Mouse (Mus musculus) embryonic facial prominence, embryonic 15.5 days (tissue): ENCODE measurements around the gene Josd2. TPM values are rescaled to one million over a fixed set of nuclear protein-coding genes. Genes with fewer than 3 reads are reported as not detected.

Source experiments
- ATAC-seq: fragments of 200-750 bp; cut with Nextera tagmentation; 2 replicates; pipeline ENCODE4 v1.8.0; 2017; ENCODE audit warnings: low read depth, moderate TSS enrichment; ENCODE audit not compliant: insufficient number of reproducible peaks, low FRiP score, low TSS enrichment
- H3K27ac ChIP-seq: fragments of 300-500 bp; sonication (generic); replicated peaks from 2 replicates; pipeline ENCODE4 v1.5.1; 2015; ENCODE audit warnings: mild to moderate bottlenecking, inconsistent platforms
- H3K27me3 ChIP-seq: fragments of 300-500 bp; sonication (generic); 2 replicates; pipeline ENCODE4 v1.6.1; 2015; ENCODE audit warnings: inconsistent platforms
- H3K36me3 ChIP-seq: fragments of 300-500 bp; sonication (generic); 2 replicates; pipeline ENCODE4 v1.6.1; 2015; ENCODE audit warnings: mild to moderate bottlenecking, inconsistent platforms
- H3K4me1 ChIP-seq: fragments of 300-500 bp; sonication (generic); 2 replicates; pipeline ENCODE4 v1.6.1; 2015; ENCODE audit warnings: inconsistent platforms
- H3K4me2 ChIP-seq: fragments of 300-500 bp; sonication (generic); replicated peaks from 2 replicates; pipeline ENCODE4 v1.6.1; 2015; ENCODE audit warnings: mild to moderate bottlenecking, inconsistent platforms
- H3K4me3 ChIP-seq: fragments of 300-500 bp; sonication (generic); replicated peaks from 2 replicates; pipeline ENCODE4 v1.5.1; 2015; ENCODE audit warnings: mild to moderate bottlenecking, inconsistent platforms
- H3K9ac ChIP-seq: fragments of 300-500 bp; sonication (generic); 2 replicates; pipeline ENCODE4 v1.6.1; 2015; ENCODE audit warnings: inconsistent platforms
- H3K9me3 ChIP-seq: fragments of 300-500 bp; sonication (generic); replicated peaks from 2 replicates; pipeline ENCODE4 v1.6.1; 2016; ENCODE audit warnings: inconsistent platforms
- WGBS: fragments of 180-500 bp; shearing (Covaris S2); methylation state at CpG from one replicate; pipeline ENCODE4 v1.1.7; 2015; 5-methylcytosine and 5-hydroxymethylcytosine counted together
- polyA plus RNA-seq: library from polyadenylated mRNA; unstranded; fragments of >200 nt; fragmentation: Nextera tagmentation; extraction: Ambion mirVana; gene quantifications from 2 replicates; pipeline ENCODE4 v1.2.1, GENCODE M21; 2015

The Josd2 gene
- polyA plus RNA-seq, 1 experiment from 2014 or later, result 124 TPM

GRCm38 (mm10) chr7:44475046-44475614 is 7.3 kb downstream of the Josd2 start:
- 27% methylated on average over 5 of the region's 5 CpGs for WGBS
- Histone ChIP-seq H3K27ac (no peak overlapping the region), H3K4me3 (no peak overlapping the region), H3K4me2 (no peak overlapping the region), H3K36me3 (no peaks in the 10 kb centered on the region), H3K4me1 (peaks cover 29% of the 10 kb centered on the region), H3K9ac (no peak overlapping the region), H3K27me3 (peaks cover 30% of the 10 kb centered on the region), H3K9me3 (no peaks in the 10 kb centered on the region)
- no peak for ATAC-seq

DNA sequence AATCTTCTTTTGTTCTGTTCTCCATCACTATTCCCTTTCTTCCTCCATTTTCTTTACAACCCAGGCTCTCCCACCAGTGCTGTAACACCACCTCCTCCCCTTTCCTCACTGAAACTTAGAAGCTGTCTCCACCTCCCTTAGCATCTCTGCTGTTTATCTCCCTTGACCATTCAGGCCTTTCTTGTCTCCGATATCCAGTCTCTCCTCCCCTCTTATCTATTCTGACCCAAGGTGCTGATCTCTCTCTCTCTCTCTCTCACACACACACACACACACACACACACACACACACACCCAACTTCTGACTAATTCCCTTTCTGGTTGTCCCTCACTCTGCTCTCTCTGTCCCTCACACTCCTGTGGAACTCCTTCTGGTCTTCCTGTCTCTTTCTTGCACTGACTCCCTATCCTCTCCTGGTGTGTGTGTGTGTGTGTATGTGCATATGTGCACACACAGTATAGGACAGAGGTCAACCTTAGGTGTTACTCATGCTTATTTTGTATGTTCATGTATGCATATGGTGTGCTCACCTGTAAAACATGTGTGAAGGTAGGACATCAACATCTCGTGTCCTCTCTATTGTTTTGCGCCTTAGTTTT is 15.2 kb downstream of the Josd2 start:
- H3K9me3 ChIP-seq, result no peaks in the 10 kb centered on the region

DNA sequence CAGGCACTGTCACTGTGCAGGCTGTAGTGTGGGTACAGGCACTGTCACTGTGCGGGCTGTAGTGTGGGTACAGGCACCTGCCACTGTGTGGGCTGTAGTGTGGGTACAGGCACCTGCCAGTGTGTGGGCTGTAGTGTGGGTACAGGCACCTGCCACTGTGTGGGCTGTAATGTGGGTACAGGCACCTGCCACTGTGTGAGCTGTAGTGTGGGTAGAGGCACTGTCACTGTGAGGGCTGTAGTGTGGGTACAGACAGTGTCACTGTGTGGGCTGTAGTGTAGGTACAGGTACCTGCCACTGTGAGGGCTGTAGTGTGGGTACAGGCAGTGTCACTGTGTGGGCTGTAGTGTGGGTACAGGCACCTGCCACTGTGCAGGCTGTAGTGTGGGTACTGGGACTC is 16.3 kb downstream of the Josd2 start:
- H3K4me1 ChIP-seq, result no peaks in the 10 kb centered on the region
- peaks cover 27% of the 10 kb centered on the region for H3K27me3 ChIP-seq
- no peak overlapping the region for H3K9ac ChIP-seq
- no peak for ATAC-seq
- no peaks in the 10 kb centered on the region for H3K9me3 ChIP-seq
- H3K36me3 ChIP-seq, result peaks cover 8% of the 10 kb centered on the region; the same call in 1 of the 2 replicates
- H3K4me3 ChIP-seq, result no peak overlapping the region
- H3K4me2 ChIP-seq, result no peak overlapping the region
- 92% methylated on average over 1 of the region's 1 CpGs for WGBS
- H3K27ac ChIP-seq, result no peak overlapping the region

More for the DNA sequence above, 15.2 kb downstream of the Josd2 start:
- Histone ChIP-seq H3K36me3 (0 out of 2 replicates have a peak, but pooled peaks cover under 1% of the 10 kb centered on the region), H3K9ac (no peak overlapping the region), H3K4me1 (no peaks in the 10 kb centered on the region), H3K4me3 (no peak overlapping the region), H3K27me3 (peaks cover 27% of the 10 kb centered on the region), H3K4me2 (no peak overlapping the region), H3K27ac (no peak overlapping the region)
- no peak for ATAC-seq
- 72% methylated on average over 3 of the region's 3 CpGs for WGBS

GRCm38 (mm10) chr7:44484841-44485571 is 17.2 kb downstream of the Josd2 start:
- H3K27me3 ChIP-seq, result peaks cover 24% of the 10 kb centered on the region
- no peak overlapping the region for H3K9ac ChIP-seq
- peak; percentile 64; the same call in 1 of the 2 replicates for ATAC-seq
- WGBS, result 39% methylated on average over 5 of the region's 5 CpGs
- H3K4me1 ChIP-seq, result no peaks in the 10 kb centered on the region
- no peak overlapping the region for H3K4me3 ChIP-seq
- no peak overlapping the region for H3K4me2 ChIP-seq
- peaks cover 13% of the 10 kb centered on the region; the same call in 1 of the 2 replicates for H3K36me3 ChIP-seq
- H3K27ac ChIP-seq, result no peak overlapping the region
- H3K9me3 ChIP-seq, result no peaks in the 10 kb centered on the region

DNA sequence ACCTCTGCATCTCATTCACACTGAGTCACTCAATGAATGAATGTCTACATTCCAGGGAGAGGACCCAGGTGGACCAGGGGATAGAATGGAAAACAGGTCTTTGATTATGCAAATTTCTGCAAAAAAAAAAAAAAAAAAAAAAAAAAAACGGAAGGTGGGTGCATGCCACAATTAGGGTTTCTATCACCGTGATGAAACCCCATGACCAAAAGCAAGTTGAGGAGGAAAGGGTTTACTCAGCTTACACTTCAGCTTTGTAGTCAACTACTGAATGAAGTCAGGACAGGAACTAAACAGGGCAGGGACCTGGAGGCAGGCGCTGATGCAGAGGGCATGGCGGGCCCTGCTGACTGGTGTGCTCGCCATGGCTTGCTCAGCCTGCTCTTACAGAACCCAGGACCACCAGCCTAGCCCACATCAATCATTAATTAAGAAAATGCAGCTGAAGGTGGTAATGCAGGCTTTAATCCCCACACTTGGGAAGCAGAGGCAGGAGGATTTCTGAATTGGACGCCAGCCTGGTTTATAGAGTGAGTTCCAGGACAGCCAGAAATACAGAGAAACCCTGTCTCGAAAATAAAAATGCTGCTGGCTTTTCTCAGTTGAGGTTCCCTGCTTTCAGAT is 17.9 kb downstream of the Josd2 start:
- H3K9ac ChIP-seq, result no peak overlapping the region
- WGBS, result 73% methylated on average over 7 of the region's 7 CpGs
- H3K36me3 ChIP-seq, result peaks cover 20% of the 10 kb centered on the region
- no peak overlapping the region for H3K27ac ChIP-seq
- H3K4me1 ChIP-seq, result no peaks in the 10 kb centered on the region
- H3K4me2 ChIP-seq, result no peak overlapping the region
- H3K9me3 ChIP-seq, result no peaks in the 10 kb centered on the region
- no peak for ATAC-seq
- no peak overlapping the region for H3K4me3 ChIP-seq
- peaks cover 17% of the 10 kb centered on the region for H3K27me3 ChIP-seq

DNA sequence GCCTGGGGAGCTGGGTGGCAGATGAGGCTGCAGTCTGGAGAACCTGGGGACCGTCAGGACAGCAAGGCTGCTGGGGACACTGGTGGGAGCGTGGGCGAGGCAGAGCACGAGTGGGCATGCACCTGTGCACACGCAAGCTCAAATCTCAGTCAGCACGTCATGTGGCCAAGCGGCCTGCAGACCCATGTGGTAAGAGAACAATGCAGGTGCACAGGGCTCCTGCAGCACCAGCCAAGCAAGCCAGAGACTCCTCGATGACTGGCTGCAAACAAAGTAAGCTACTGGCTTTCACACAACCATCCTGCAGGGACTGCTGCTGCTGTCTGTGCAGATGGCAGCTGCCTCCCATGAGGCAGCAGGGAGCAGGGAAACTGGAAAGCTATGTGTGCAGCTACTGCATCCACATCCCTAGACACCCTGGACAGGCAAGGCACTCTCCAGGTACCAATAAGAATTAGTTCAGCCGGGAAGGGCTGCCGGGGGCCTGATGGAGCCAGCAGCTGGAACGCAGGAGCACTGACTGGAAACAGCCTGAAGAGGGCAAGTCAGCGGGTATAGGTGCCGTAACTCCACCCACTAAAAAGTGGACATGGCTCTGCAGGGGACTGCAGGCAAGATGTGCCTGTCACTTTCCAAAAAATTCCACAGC is 19.3 kb downstream of the Josd2 start:
- Histone ChIP-seq H3K4me3 (no peak overlapping the region), H3K27ac (no peak overlapping the region), H3K36me3 (peaks cover 33% of the 10 kb centered on the region), H3K27me3 (peaks cover 11% of the 10 kb centered on the region), H3K9ac (no peak overlapping the region), H3K4me1 (no peaks in the 10 kb centered on the region), H3K9me3 (no peaks in the 10 kb centered on the region), H3K4me2 (no peak overlapping the region)
- WGBS, result 58% methylated on average over 13 of the region's 13 CpGs
- ATAC-seq, result no peak

GRCm38 (mm10) chr7:44487936-44488335 is 20.2 kb downstream of the Josd2 start:
- Histone ChIP-seq H3K9ac (no peak overlapping the region), H3K4me1 (no peaks in the 10 kb centered on the region), H3K27ac (no peak overlapping the region), H3K9me3 (no peaks in the 10 kb centered on the region), H3K4me3 (no peak overlapping the region), H3K36me3 (peaks cover 42% of the 10 kb centered on the region), H3K27me3 (peaks cover 3% of the 10 kb centered on the region; the same call in 1 of the 2 replicates), H3K4me2 (no peak overlapping the region)
- no peak for ATAC-seq
- WGBS, result 91% methylated on average over 7 of the region's 7 CpGs

DNA sequence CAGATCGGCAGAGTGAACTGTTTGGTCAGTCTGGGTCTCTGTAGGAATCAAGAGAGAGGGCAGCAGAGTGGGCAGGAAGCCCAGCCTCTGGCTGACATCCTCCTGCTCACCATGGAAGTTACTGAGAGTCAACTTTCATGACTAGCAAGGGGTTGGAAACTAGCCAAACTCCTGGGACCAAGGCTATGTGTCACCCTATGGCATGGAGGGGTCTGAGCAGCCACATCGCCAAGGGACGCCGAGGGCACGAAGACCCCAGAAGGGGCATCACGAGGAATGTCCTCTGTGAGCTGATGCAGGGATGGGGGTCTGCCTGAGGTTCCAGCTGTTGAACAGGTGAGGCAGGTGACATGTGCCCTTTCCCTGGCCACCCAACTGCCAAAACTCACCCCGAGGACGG is 20.8 kb downstream of the Josd2 start:
- no peaks in the 10 kb centered on the region for H3K9me3 ChIP-seq
- 90% methylated on average over 8 of the region's 8 CpGs for WGBS
- no peak overlapping the region for H3K4me3 ChIP-seq
- H3K27me3 ChIP-seq, result no peaks in the 10 kb centered on the region
- no peak overlapping the region for H3K9ac ChIP-seq
- no peak overlapping the region for H3K4me2 ChIP-seq
- no peak overlapping the region for H3K27ac ChIP-seq
- H3K36me3 ChIP-seq, result peaks cover 46% of the 10 kb centered on the region
- ATAC-seq, result no peak
- no peaks in the 10 kb centered on the region for H3K4me1 ChIP-seq

- H3K4me3 ChIP-seq, result no peak overlapping the region
- H3K27ac ChIP-seq, result no peak overlapping the region
- no peak overlapping the region for H3K4me2 ChIP-seq
- no peaks in the 10 kb centered on the region for H3K9me3 ChIP-seq
- ATAC-seq, result no peak
- H3K9ac ChIP-seq, result no peak overlapping the region
- H3K36me3 ChIP-seq, result peaks cover 55% of the 10 kb centered on the region
- WGBS, result 91% methylated on average over 4 of the region's 4 CpGs
- no peaks in the 10 kb centered on the region for H3K27me3 ChIP-seq
- peaks cover 9% of the 10 kb centered on the region for H3K4me1 ChIP-seq
Observed at GRCm38 (mm10) chr7:44490281-44490680, 22.5 kb downstream of the Josd2 start.

- H3K9me3 ChIP-seq, result no peaks in the 10 kb centered on the region
- H3K4me3 ChIP-seq, result no peak overlapping the region
- H3K4me2 ChIP-seq, result no peak overlapping the region
- H3K36me3 ChIP-seq, result peaks cover 55% of the 10 kb centered on the region
- 99% methylated on average over 5 of the region's 5 CpGs for WGBS
- H3K9ac ChIP-seq, result no peak overlapping the region
- ATAC-seq, result no peak
- H3K27ac ChIP-seq, result no peak overlapping the region
- H3K27me3 ChIP-seq, result no peaks in the 10 kb centered on the region
- peaks cover 15% of the 10 kb centered on the region for H3K4me1 ChIP-seq
Observed at GRCm38 (mm10) chr7:44491391-44491790, 23.6 kb downstream of the Josd2 start.
